Mouse (Mus musculus) myocyte (in vitro differentiated cells): ENCODE data around the gene Zfp688. TPM values are rescaled to one million over a fixed set of nuclear protein-coding genes. Genes with fewer than 3 reads are reported as not detected.

Experiments used
- polyA plus RNA-seq: library from polyadenylated mRNA; unstranded; fragments of >200 nt; fragmentation: generic; extraction: Trizol; gene quantifications from one replicate; pipeline ENCODE4 v1.2.1, GENCODE M21; 2012; ENCODE audit warnings: missing spikeins

The Zfp688 gene
- polyA plus RNA-seq, 1 experiment = 11.6 TPM

Other genes starting within 250 kb of the Zfp688 start
- 58.3 TPM for gene Cd2bp2, start 226.0 kb downstream of the Zfp688 start, polyA plus RNA-seq
- gene Tbc1d10b, start 213.6 kb downstream of the Zfp688 start, polyA plus RNA-seq = 62.8 TPM
- 10,881 TPM for gene Mylpf, start 213.2 kb downstream of the Zfp688 start, polyA plus RNA-seq
- gene Zfp553, start 189.0 kb downstream of the Zfp688 start, polyA plus RNA-seq = 11.4 TPM
- gene Sept1, start 188.9 kb downstream of the Zfp688 start, polyA plus RNA-seq = 2.2 TPM
- gene Zfp771, start 177.8 kb downstream of the Zfp688 start, polyA plus RNA-seq = 34.9 TPM
- gene Dctpp1, start 161.4 kb downstream of the Zfp688 start, polyA plus RNA-seq = 76.9 TPM
- gene Sephs2, start 148.0 kb downstream of the Zfp688 start, polyA plus RNA-seq = 17.2 TPM
- 0.16 TPM for gene Itgal, start 125.8 kb downstream of the Zfp688 start, polyA plus RNA-seq
- gene Zfp768, start 76.5 kb downstream of the Zfp688 start, polyA plus RNA-seq = 17.3 TPM
- 3.6 TPM for gene Zfp747, start 46.0 kb downstream of the Zfp688 start, polyA plus RNA-seq
- gene 9130019O22Rik, start 34.9 kb downstream of the Zfp688 start, polyA plus RNA-seq = 0.34 TPM
- 3.0 TPM for gene E430018J23Rik, start 28.4 kb downstream of the Zfp688 start, polyA plus RNA-seq
- gene Zfp764, start 15.2 kb downstream of the Zfp688 start, polyA plus RNA-seq = 1.2 TPM
- 2.1 TPM for gene Zfp689, start 27.1 kb upstream of the Zfp688 start, polyA plus RNA-seq
- 26.5 TPM for gene Prr14, start 37.5 kb upstream of the Zfp688 start, polyA plus RNA-seq
- gene Fbrs, start 57.1 kb upstream of the Zfp688 start, polyA plus RNA-seq = 21.2 TPM
- gene Srcap, start 89.9 kb upstream of the Zfp688 start, polyA plus RNA-seq = 18.1 TPM
- 6.8 TPM for gene Gm42715, start 97.5 kb upstream of the Zfp688 start, polyA plus RNA-seq
- not detected for gene Tmem265, start 139.3 kb upstream of the Zfp688 start, polyA plus RNA-seq
- 18.3 TPM for gene Phkg2, start 151.3 kb upstream of the Zfp688 start, polyA plus RNA-seq
- gene Ccdc189, start 166.5 kb upstream of the Zfp688 start, polyA plus RNA-seq = 6.1 TPM
- 32.2 TPM for gene Rnf40, start 166.7 kb upstream of the Zfp688 start, polyA plus RNA-seq
- 6.3 TPM for gene Zfp629, start 193.7 kb upstream of the Zfp688 start, polyA plus RNA-seq